Mouse (Mus musculus): ENCODE results near the gene Fcrla. TPM values are rescaled to one million over a fixed set of nuclear protein-coding genes. Genes with fewer than 3 reads are reported as not detected.

The Fcrla gene
- polyA plus RNA-seq, 1 experiment from 2014 or later, result not detected

DNA sequence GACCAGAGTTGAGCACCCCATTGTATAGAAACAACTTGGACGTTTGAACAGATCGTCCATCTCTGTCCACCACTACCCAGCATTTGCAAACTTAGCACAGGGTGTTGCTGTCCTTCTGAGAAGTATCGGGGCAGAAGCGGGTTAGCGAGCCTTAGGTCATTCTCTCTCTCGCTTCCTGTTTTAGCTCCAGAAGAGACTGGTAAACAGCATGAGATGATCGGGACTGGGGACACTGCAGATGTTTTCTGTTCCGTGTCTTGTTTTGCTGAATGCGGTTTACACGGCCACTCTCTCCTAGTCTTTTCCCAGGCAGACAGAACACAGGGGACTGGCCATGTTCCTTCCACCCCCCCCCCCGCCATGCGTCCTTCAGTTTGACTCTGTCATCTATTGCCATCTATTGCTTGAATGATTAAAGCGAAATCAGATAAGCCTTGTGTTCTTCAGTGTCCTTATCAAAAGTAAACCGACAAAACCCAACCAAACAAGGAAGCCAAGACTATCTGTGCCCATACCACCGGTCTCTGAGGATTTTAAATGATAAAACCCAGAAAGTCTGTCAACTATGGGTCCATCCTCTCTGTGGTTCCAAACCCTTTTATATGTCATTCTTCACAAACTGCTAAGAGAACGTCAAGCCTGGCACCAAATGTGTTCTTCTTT lies 28.8 kb downstream of the Fcrla start:
- H3K9ac ChIP-seq, result no peak overlapping the region
- H3K36me3 ChIP-seq (replicated peaks; ENCODE audit: control insufficient read depth, insufficient read depth), result no peaks in the 10 kb centered on the region
- ATAC-seq (ENCODE audit: low FRiP score), result no peak
- DNase-seq (ENCODE audit: low spot score), result no peak
- no peak overlapping the region for H3K4me2 ChIP-seq (replicated peaks)
- WGBS, result 77% methylated on average over 16 of the region's 16 CpGs
- H3K27me3 ChIP-seq (ENCODE audit: control insufficient read depth, insufficient read depth, low read length), result no peaks in the 10 kb centered on the region
- no peak overlapping the region for H3K27ac ChIP-seq
- H3K4me1 ChIP-seq (replicated peaks; ENCODE audit: control insufficient read depth, insufficient read depth, low read length), result no peaks in the 10 kb centered on the region
- no peaks in the 10 kb centered on the region for H3K9me3 ChIP-seq (ENCODE audit: control insufficient read depth, low read length)
- H3K4me3 ChIP-seq (replicated peaks; ENCODE audit: low read length), result no peak overlapping the region

DNA sequence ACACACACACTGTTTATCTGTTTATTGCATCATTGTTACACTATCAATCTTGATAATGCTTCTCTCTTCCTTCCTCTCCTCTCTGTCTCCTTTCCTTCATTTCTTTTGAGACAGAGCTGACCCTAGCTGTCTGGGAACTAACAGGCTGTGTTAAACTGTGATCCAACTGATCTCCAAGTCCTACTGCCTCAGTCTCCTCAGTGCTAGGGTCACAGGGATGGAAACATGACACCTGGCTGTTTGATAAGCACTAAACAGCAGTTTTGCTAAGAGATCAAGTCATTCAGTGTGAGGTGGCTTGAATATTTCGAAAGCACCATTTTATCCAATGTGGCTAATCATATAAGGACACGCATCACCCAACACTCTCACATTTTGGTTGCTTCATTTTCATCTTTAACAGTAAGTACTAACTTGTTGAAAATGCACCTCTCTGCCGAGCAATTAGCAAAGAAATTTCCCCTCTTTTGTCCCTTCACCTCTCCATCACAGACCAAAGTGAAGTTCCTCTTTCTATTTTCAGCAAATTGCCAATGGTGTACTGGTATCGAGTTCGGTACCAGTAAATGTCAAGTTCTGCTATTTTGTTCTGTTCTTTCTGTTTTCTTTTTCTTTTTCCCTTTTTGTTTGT lies 30.6 kb downstream of the Fcrla start:
- Histone ChIP-seq H3K27ac (no peak overlapping the region), H3K36me3 (replicated peaks; ENCODE audit: control insufficient read depth, insufficient read depth) (no peaks in the 10 kb centered on the region), H3K27me3 (ENCODE audit: control insufficient read depth, insufficient read depth, low read length) (no peaks in the 10 kb centered on the region), H3K9ac (no peak overlapping the region), H3K4me1 (replicated peaks; ENCODE audit: control insufficient read depth, insufficient read depth, low read length) (no peaks in the 10 kb centered on the region), H3K4me3 (replicated peaks; ENCODE audit: low read length) (no peak overlapping the region), H3K4me2 (replicated peaks) (no peak overlapping the region), H3K9me3 (ENCODE audit: control insufficient read depth, low read length) (no peaks in the 10 kb centered on the region)
- ATAC-seq (ENCODE audit: low FRiP score), result no peak
- DNase-seq (ENCODE audit: low spot score), result no peak
- 89% methylated on average over 5 of the region's 5 CpGs for WGBS

DNA sequence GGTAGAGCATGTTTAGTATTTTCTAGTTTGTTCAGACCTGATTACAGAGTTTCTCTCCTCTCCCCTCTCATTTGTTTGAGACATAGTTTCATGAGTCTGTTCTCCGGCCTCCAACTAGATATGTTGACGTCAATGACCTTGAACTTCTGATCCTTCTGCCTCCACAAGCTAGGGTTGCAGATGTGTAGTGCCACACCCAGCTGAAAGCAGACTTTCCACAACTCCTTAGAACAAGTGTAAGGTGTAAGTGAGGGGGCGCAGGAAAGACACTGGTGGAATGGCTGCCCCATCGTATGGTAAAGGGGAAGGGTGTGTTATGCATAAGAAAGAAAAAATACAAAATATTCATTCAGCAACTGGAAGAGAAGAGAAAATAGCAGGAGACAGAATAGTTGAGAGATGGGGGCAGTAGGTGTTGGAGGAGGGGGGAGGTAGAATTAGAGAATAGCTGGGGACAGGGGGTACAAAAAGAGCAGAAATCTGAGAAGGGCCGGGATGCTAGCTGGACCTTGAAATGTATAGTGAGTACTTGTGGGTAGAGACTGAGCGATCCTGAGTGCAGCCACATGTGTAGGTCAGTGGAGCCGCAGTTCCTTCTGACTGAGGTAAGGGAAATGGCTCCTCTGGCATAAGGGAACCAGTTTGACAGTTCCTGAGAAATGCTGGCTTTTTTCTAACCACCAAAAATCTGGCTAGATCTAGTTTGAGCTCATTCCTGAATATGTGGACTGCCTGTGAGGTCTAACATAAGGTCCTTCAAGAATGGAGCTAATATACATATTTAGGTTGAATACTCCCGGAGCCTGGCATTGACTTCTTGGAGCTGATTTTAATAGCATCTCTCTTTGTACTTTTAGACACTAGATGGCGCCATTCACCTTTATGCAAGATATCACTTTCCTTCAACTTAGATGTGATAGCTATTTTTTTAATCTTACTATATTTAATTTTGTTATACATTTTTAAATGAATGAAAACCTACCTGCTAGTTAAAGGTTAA lies 32.5 kb downstream of the Fcrla start:
- Histone ChIP-seq H3K9me3 (ENCODE audit: control insufficient read depth, low read length) (no peaks in the 10 kb centered on the region), H3K4me3 (replicated peaks; ENCODE audit: low read length) (no peak overlapping the region), H3K27me3 (ENCODE audit: control insufficient read depth, insufficient read depth, low read length) (no peaks in the 10 kb centered on the region), H3K9ac (no peak overlapping the region), H3K27ac (no peak overlapping the region), H3K4me2 (replicated peaks) (no peak overlapping the region), H3K36me3 (replicated peaks; ENCODE audit: control insufficient read depth, insufficient read depth) (no peaks in the 10 kb centered on the region), H3K4me1 (replicated peaks; ENCODE audit: control insufficient read depth, insufficient read depth, low read length) (no peaks in the 10 kb centered on the region)
- DNase-seq (ENCODE audit: low spot score), result peak; percentile 77
- WGBS, result 67% methylated on average over 9 of the region's 9 CpGs
- no peak for ATAC-seq (ENCODE audit: low FRiP score)

DNA sequence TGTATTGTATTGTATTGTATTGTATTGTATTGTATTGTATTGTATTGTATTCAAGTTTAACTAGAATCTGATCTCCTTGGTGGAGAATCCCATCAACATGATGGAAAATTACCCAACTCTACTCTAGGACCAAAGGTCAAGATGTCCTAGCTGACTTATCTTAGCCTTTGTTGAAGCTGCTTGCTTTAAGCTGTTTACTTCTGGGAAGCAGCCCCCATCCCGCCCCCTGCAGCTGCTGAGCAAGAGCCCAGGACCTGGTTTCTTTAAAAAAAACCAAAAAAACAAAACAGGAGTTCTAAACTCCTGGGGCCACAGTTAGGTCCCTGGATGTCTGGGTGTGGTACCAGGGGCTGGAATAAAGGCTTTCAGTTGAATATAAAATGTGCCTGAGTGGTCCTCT lies 35.1 kb downstream of the Fcrla start:
- Histone ChIP-seq H3K27me3 (ENCODE audit: control insufficient read depth, insufficient read depth, low read length) (no peaks in the 10 kb centered on the region), H3K4me1 (replicated peaks; ENCODE audit: control insufficient read depth, insufficient read depth, low read length) (no peaks in the 10 kb centered on the region)

DNA sequence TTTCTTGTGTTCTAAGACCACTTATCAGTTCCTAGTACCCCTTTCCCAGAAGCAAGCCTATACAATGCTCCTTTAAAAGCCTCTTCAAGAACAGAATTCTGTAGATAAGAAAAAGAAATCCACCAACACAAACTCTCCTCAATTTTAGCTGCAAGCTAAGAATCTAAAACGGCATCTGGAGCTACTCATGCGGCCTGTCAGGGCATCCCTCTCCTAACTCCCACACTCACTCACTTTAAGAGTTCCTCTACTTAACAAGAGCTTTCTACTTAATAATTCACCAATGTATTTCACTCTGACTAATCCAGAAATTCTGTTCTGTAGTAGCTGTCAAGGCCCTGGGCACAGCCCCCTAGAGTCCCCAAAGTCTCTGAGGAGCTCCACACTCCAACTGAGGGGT lies 35.7 kb downstream of the Fcrla start:
- H3K36me3 ChIP-seq (replicated peaks; ENCODE audit: control insufficient read depth, insufficient read depth), result no peaks in the 10 kb centered on the region
- no peak overlapping the region for H3K4me2 ChIP-seq (replicated peaks)
- no peak overlapping the region for H3K9ac ChIP-seq
- H3K27ac ChIP-seq, result no peak overlapping the region
- WGBS, result 68% methylated on average over 2 of the region's 2 CpGs
- H3K9me3 ChIP-seq (ENCODE audit: control insufficient read depth, low read length), result no peaks in the 10 kb centered on the region
- no peak overlapping the region for H3K4me3 ChIP-seq (replicated peaks; ENCODE audit: low read length)
- no peaks in the 10 kb centered on the region for H3K4me1 ChIP-seq (replicated peaks; ENCODE audit: control insufficient read depth, insufficient read depth, low read length)
- ATAC-seq (ENCODE audit: low FRiP score), result no peak
- H3K27me3 ChIP-seq (ENCODE audit: control insufficient read depth, insufficient read depth, low read length), result no peaks in the 10 kb centered on the region
- DNase-seq (ENCODE audit: low spot score), result no peak

More for the DNA sequence above, 35.1 kb downstream of the Fcrla start:
- Histone ChIP-seq H3K4me3 (replicated peaks; ENCODE audit: low read length) (no peak overlapping the region), H3K9me3 (ENCODE audit: control insufficient read depth, low read length) (no peaks in the 10 kb centered on the region), H3K27ac (no peak overlapping the region), H3K36me3 (replicated peaks; ENCODE audit: control insufficient read depth, insufficient read depth) (no peaks in the 10 kb centered on the region), H3K9ac (no peak overlapping the region), H3K4me2 (replicated peaks) (no peak overlapping the region)
- 52% methylated on average over 1 of the region's 1 CpGs for WGBS
- DNase-seq (ENCODE audit: low spot score) (no peak), ATAC-seq (ENCODE audit: low FRiP score) (no peak)

DNA sequence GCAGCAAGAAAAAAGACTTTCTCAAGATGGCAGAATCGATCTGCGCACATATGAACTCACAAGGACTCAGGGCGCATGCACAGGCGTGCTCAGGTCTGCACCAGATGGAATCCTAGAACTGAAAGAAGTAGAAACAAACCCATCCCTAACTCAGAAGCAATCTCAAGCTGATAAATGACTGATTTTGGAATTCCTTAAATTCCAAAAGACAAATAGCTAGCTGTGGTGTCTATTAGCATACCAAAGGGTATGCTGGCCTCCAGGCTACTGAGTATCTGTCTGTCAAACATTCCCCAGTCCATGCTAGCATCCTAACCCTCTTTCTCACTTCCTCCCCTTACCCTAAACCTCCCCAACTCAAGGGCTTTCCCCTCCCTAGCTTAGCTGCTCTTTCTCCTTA lies 38.1 kb downstream of the Fcrla start:
- Histone ChIP-seq H3K4me2 (replicated peaks) (no peak overlapping the region), H3K27ac (no peak overlapping the region), H3K9ac (no peak overlapping the region), H3K4me1 (replicated peaks; ENCODE audit: control insufficient read depth, insufficient read depth, low read length) (peaks cover 3% of the 10 kb centered on the region; the same call in 1 of the 2 replicates), H3K36me3 (replicated peaks; ENCODE audit: control insufficient read depth, insufficient read depth) (no peaks in the 10 kb centered on the region), H3K9me3 (ENCODE audit: control insufficient read depth, low read length) (no peaks in the 10 kb centered on the region), H3K4me3 (replicated peaks; ENCODE audit: low read length) (no peak overlapping the region), H3K27me3 (ENCODE audit: control insufficient read depth, insufficient read depth, low read length) (no peaks in the 10 kb centered on the region)
- DNase-seq (ENCODE audit: low spot score) (no peak), ATAC-seq (ENCODE audit: low FRiP score) (no peak)
- WGBS, result 68% methylated on average over 4 of the region's 4 CpGs

DNA sequence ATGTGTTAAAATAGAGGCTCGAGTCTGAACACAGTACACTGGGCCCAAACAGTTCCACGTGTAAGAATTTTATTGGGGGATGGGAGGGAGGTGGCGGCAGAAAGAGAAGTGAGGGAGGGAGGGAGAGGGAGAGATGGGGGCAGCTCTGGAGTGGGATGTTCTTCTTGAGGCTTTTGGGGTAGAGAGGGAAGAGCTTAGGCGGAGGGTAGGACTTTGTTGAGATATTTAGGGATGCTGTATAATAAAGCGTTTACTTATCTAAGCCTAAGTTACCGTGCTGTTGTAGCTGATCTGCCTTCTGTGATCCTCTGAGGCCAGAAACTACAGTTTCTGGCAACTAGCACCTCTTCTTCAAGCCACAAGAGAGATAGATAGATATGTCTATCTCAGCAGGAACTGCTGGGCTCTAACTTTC lies 41.3 kb downstream of the Fcrla start:
- Histone ChIP-seq H3K4me1 (replicated peaks; ENCODE audit: control insufficient read depth, insufficient read depth, low read length) (peaks cover 8% of the 10 kb centered on the region; the same call in 1 of the 2 replicates), H3K4me3 (replicated peaks; ENCODE audit: low read length) (no peak overlapping the region), H3K4me2 (replicated peaks) (peak overlapping the region; percentile 75; the same call in 1 of the 2 replicates), H3K9ac (no peak overlapping the region), H3K27ac (no peak overlapping the region), H3K36me3 (replicated peaks; ENCODE audit: control insufficient read depth, insufficient read depth) (no peaks in the 10 kb centered on the region), H3K9me3 (ENCODE audit: control insufficient read depth, low read length) (no peaks in the 10 kb centered on the region), H3K27me3 (ENCODE audit: control insufficient read depth, insufficient read depth, low read length) (no peaks in the 10 kb centered on the region)
- DNase-seq (ENCODE audit: low spot score) (no peak), ATAC-seq (ENCODE audit: low FRiP score) (no peak)
- WGBS, result 58% methylated on average over 6 of the region's 6 CpGs

DNA sequence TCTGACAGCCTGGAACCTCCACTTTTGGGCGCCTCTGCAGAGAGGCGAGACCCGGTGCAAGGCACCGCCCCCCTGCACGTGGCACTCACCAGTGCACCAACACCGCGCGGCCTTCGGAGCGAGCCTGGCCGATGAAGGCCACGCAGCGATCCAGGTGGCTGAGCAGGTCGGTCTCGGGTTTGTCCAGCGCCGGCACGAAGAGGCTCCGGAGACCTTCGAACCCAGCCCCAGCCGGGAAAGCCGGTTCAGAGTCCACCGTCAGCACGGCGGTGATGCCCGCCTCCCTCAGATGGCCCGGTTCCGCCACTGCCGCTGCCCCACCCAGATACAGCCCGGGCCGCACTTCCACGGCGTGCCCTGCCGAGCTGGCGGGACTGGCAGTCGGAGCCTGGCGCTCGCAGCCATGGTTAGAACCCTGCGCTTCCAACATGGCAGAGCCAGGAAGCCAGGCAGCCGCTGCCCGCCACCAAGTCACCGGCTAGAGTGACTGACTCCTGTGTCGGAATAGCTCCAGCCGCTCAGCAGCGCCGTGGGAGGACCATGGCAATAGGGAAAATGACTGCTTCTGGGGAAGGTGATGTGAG lies 42.3 kb downstream of the Fcrla start, which contains the start of the genes Gm26620 and Dusp12:
TSS of gene Gm26620 (plus strand) at position 88 of the 584 bp plus-strand sequence.
TSS of gene Dusp12 (minus strand) at position 563 of the 584 bp plus-strand sequence.
- H3K27me3 ChIP-seq (ENCODE audit: control insufficient read depth, insufficient read depth, low read length), result no peaks in the 10 kb centered on the region
- peak within 1 kb of the TSS; percentile 97 for H3K4me3 ChIP-seq (replicated peaks; ENCODE audit: low read length)
- under 1% methylated on average over 46 of the region's 46 CpGs for WGBS
- H3K27ac ChIP-seq, result peak within 1 kb of the TSS; percentile 81
- H3K36me3 ChIP-seq (replicated peaks; ENCODE audit: control insufficient read depth, insufficient read depth), result peaks cover 7% of the 10 kb centered on the region; the same call in 1 of the 2 replicates
- peak within 1 kb of the TSS; percentile 96 for H3K9ac ChIP-seq
- H3K4me1 ChIP-seq (replicated peaks; ENCODE audit: control insufficient read depth, insufficient read depth, low read length), result peaks cover 8% of the 10 kb centered on the region; the same call in 1 of the 2 replicates
- H3K9me3 ChIP-seq (ENCODE audit: control insufficient read depth, low read length), result no peaks in the 10 kb centered on the region
- DNase-seq (ENCODE audit: low spot score) (peak; percentile 90), ATAC-seq (ENCODE audit: low FRiP score) (peak; percentile 93)
- H3K4me2 ChIP-seq (replicated peaks), result peak within 1 kb of the TSS; percentile 75
